Mouse (Mus musculus): ENCODE data around the gene Gng2.

- TF ChIP-seq CTCF (IDR thresholded peaks at IDR 0.05) (no peak), EP300 (IDR thresholded peaks at IDR 0.05; ENCODE audit: insufficient read depth, low read depth, low read length) (no peak)
Measured at GRCm38 (mm10) chr14:19987358-19987834, 10.0 kb upstream of the Gng2 start.
